Mouse (Mus musculus) kidney, adult 11 months (tissue): ENCODE measurements around the gene Vcp.

Experiments used
- DNase-seq: peaks from one replicate; pipeline ENCODE4 v3.0.0; 2022

Gene Vcp

DNA sequence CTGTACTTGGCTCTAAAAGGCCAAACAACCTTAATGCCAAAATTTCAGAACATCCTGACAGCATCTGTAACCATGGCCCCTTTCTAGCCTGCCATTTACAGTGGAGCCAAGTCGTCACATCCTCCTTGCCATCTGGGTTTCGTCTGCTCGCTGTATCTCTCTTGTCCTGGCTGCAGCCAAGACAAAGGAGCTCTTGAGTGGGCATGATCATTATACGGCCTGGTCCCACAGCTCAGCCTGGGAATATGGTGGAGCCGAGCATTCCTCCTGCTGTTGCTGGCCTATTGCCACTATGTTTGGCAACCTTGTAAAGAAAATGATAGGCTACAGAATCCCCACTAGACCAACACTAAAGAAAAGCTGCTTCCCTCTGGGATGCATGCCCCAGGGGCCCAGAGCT is 57.0 kb downstream of the Vcp start:
- no peak for DNase-seq

DNA sequence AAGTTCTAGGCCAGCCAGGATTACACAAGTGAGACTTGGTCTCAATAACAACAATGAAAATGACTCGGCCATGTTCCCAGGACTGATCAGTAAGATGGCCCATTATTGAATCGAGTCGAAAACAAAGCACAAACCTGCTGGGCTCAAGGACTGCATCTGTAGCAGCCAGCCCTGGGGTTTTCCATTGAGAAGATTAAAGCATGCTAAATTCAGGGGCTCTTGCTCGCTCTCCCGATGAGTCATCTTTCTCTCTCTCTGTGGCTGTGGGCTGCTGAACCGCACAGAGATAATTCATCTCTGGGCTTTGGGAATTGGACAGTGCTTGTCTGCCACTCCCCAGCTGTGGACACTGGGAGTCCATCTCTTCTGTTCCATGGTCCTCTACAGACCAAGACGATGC is 58.9 kb downstream of the Vcp start:
- DNase-seq: no peak

DNA sequence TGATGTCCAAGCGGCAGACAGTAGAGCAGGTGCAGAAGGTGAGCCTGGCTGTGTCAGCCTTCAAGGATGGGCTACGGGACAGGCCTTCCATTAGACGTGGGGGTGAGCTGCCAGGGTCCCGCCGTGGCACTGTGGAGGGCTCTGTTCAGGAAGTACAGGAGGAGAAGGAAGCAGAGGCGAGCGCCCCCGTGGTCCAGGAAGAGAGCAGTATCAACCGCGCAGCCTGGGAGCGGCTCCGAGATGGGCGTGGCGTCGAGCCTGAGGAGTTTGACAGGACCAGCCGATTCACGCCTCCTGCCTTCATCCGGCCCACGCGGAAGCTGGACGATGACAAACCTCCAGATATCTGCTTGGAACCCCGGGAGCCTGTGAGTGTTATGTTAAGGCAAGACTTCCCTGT is 66.7 kb downstream of the Vcp start:
- peak; percentile 49 for DNase-seq

DNA sequence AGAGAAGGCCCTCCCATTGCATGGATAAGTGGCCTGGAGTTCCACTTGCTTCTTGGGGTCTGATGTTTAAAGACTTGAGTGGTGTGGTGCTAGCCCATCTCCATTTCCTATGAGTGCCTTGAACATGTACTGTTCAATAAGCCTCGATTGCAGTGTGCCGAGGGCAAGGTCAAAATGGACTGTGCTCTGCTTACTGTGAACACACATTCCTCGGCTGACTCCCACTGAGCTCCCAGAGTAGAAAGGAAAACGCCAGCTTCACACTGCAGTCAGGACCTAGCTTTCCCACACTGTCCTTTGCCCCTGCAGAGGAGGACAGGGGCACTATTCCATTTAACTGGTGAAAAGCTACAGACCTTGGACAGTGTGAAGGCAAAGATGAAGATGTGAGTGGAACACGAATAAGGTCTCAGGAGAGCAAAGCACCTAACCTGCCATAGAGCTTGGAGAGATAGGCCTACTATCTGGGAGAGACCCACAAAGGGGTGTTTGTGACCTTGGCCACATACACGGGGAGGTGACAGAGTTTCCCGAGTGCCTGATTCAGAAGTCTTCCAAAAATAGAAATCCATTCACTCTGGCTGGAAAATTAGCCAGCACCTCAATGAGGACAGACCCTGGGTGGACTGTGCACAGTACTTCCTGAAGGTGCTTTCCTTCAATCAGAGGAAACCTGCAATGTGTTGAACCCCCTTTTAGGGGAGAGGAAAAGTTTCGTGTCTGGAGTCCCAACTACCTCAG is 67.9 kb downstream of the Vcp start:
- peak; percentile 52 for DNase-seq
